Mouse (Mus musculus) gastrocnemius, adult 2 months (tissue): ENCODE data around the gene Ifitm7. TPM values are rescaled to one million over a fixed set of nuclear protein-coding genes. Genes with fewer than 3 reads are reported as not detected.

ENCODE experiments used
- DNase-seq: peaks from one replicate; pipeline ENCODE4 v3.0.0; 2022
- H3K27ac ChIP-seq: fragments of 200-600 bp; 2 replicates; pipeline ENCODE4 v1.8.1; 2022; ENCODE audit warnings: mild to moderate bottlenecking
- H3K4me3 ChIP-seq: fragments of 200-600 bp; 2 replicates; pipeline ENCODE4 v1.8.1; 2022; ENCODE audit warnings: mild to moderate bottlenecking, moderate library complexity
- CTCF ChIP-seq: fragments of 200-600 bp; IDR thresholded peaks from 2 replicates; pipeline ENCODE4 v1.8.1; 2022; ENCODE audit warnings: antibody characterized with exemption, mild to moderate bottlenecking, moderate library complexity
- intact Hi-C: fragments of 180-260 bp; cut with DNase I; formaldehyde crosslinking; loops from one replicate; pipeline ENCODE4 v1.15.1; 2025
- long read RNA-seq, 2 experiments: library from polyadenylated mRNA; stranded (forward); transcript quantifications; one replicate each; pipeline ENCODE4 v2.0.0; 2021
- total RNA-seq, 2 experiments: library from RNA; stranded (reverse); gene quantifications; 2 replicates each; pipeline ENCODE4 v1.2.3; 2021

Ifitm7 gene
- not detected for total RNA-seq
- long read RNA-seq, experiment 1 = 0 reads
- long read RNA-seq, experiment 2 = 0 reads

DNA sequence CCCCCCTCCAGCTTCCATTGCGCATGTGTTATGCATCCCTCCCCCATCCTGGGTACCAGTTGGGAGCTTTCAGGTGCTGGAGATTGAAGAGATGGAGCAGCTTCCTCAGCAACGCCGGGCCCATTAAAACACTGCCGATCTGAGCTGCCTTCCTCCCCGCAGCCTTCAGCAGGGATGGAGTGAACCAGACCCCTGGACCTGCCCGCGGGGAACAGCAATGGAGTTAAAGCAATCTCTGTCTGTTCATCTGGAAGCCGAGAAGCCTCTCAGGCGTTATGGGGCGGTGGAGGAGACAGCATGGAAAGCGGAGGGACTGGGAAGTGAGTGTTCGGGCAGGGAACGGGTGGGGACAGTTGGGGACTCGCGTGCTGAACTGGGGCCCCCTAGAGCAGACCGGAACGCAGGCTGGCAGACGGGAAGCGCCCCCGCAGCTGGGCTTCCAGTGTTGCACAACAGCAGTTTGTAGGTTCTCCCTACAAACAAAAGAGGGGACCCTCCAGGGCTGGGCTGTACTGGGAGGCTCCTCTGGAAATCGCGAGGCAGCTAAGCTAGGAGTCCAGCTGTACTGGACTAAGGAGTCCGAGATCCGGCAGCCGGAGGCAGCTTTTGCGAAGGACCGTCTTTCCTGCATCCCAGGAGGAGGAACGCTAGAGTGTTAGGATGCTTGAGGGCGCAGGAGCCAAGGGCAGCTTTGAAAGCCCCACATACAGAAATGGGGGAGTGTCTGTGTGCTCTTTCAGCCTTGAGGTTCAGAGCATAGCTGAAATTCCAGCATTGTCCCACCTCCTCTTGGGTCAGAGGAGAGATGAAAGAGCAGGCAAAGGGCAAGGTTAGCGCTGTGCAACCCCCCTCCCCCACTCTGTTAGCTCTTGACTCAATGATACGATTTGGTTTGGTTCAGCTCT, at the start of gene Ifitm7, which contains the start of gene 2900011O08Rik:
Ifitm7 (minus strand) TSS at position 315 of the 905 bp plus-strand sequence.
2900011O08Rik (plus strand) TSS at position 31 of the 905 bp plus-strand sequence.
- Histone ChIP-seq H3K4me3 (peak within 1 kb of the TSS; percentile 51), H3K27ac (no peak within 1 kb of the TSS)
- intact Hi-C loops = no loop called here
- TF ChIP-seq CTCF = no peak
- no peak for DNase-seq

DNA sequence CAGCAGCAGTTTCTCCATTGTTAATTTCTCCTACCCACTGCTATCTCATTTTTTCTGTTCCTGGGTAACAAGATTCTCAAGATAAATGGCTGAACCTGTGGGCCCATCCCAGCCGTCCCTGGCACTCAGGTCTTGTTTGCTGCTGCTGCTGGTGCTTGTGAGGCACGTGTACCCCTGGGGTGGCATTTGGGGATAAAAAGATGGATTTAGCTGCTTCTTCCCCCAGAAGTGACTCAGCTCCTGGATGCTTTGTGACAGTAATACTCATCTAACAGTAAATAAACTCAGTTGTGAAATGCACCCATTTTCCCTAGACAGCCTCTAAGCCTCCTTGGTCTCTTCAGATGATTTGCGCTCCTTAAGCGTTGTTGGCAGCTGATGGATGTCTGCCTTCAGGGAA, 46.4 kb upstream of the Ifitm7 start:
- H3K4me3 ChIP-seq = no peak overlapping the region
- intact Hi-C loops = no loop called here
- no peak overlapping the region for H3K27ac ChIP-seq
- no peak for DNase-seq
- TF ChIP-seq CTCF = no peak

DNA sequence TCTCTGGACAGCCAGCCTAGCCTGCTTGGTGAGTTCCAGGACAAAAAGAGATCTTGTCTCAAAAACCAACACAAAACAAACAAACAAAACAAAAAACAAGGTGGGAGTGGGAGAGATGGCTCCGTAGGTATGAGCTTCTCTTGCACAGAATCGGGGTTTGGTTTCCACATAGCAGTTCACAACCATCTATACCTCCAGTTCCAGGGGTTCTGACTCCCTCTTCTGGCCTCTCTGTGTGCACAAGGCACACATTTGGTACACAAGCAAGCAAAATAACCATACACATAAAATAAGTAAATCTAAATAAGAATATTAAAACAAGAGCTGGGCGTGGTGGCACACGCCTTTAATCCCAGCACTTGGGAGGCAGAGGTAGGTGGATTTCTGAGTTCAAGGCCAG, 44.0 kb upstream of the Ifitm7 start:
- DNase-seq = no peak
- intact Hi-C loops = no loop called here
- H3K27ac ChIP-seq = no peak overlapping the region
- no peak overlapping the region for H3K4me3 ChIP-seq
- TF ChIP-seq CTCF = peak; percentile 36; the same call in 1 of the 2 replicates

DNA sequence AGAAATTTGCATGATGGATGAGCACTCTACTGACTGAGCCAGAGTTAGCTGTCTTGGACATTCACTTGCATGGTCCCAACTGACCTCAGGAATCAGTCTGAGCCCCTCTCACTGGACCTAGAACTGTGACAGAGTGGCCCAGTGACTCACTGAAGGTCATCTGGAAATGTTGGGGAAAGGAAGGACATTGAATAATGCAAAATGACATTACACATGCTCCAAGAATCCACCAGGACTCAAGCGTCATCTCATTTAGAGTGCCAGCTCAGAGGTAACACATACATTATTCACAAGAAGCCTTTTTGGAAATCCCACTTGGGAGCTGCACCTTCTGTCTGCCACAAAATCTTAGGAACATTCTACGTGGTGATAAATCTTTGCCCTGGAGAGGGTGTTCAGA, 43.2 kb upstream of the Ifitm7 start:
- intact Hi-C loops = no loop called here
- no peak for DNase-seq

DNA sequence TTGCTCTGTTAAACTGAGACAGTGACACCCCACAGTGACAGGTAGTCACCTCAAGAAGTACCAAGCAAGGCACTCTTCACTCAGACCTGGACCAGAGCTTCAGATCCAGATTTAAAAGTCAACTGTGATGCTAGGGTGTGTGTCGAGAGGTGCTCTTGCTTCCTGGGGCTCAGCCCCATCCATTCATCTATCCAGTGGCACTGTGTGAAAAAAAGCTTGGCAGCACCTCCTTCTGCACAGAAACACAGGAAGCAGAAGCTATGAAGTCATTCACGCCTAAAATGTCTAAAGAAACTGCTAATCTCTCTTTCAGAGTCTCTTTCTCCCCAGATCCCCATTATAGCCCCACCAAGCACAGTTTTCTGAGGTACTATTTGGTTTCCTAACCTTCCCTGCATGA, 42.4 kb upstream of the Ifitm7 start:
- no peak for DNase-seq
- Histone ChIP-seq H3K4me3 (no peak overlapping the region), H3K27ac (no peak overlapping the region)
- TF ChIP-seq CTCF = no peak
- intact Hi-C loops = no loop called here

More for the DNA sequence above, 43.2 kb upstream of the Ifitm7 start:
- Histone ChIP-seq H3K27ac (no peak overlapping the region), H3K4me3 (no peak overlapping the region)
- TF ChIP-seq CTCF = no peak

GRCm38 (mm10) chr16:14025091-14025990, 38.7 kb upstream of the Ifitm7 start:
- intact Hi-C loops = no loop called here
- Histone ChIP-seq H3K27ac (no peak overlapping the region), H3K4me3 (no peak overlapping the region)
- DNase-seq = no peak
- no peak for TF ChIP-seq CTCF

DNA sequence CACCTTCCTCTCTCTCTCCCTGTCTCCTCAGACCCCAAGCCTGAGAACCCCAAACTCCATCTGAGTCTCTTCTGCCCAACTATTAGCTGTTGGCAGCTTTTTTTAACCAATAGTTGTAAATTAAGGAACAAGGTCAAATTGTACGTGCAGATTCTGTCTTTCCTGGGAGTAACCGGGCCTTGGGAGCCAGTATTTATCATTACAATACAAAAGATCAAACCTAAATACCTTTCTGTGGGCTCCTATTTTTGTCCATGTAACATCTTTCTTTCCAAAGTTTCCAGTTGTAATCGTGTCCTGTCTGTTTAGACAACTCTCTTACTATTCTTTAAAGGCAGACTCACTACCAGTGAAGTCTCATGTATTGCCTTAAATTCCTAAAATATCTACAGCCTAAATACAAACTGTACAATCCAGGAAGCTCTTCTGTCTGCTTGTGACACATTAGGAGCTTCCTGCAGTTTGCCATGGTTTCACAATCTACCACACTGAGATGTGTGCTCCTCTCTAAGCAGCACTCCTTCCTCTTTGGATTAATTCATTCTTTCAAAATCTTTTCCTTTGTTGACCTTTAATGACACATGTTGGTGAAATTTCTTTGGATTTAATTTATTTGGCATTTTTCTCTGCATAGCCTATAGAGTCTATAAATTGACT, 34.6 kb upstream of the Ifitm7 start:
- no peak for DNase-seq
- no peak overlapping the region for H3K27ac ChIP-seq
- H3K4me3 ChIP-seq = no peak overlapping the region
- no peak for TF ChIP-seq CTCF
- intact Hi-C loops = no loop called here

DNA sequence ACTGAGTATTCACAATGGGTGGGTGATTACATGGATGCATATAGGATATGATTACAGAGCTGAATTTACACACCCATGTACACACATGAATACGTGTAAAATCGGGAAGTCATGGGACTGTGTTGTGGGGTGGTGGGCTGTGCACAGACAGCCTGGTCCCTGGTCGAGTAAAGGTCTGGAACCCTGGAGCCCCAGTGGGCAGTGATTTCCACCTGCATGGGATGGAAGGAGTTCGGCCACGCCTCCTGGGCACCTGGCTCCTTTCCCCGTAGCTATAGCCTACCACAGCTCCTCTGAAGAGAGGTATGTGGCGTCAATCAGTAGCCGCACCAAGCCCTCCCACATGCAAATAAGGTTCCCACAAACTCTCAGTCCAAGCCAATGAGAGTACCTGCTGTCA, 30.6 kb upstream of the Ifitm7 start:
- DNase-seq = no peak
- intact Hi-C loops = no loop called here
- H3K4me3 ChIP-seq = no peak overlapping the region
- no peak overlapping the region for H3K27ac ChIP-seq
- no peak for TF ChIP-seq CTCF

DNA sequence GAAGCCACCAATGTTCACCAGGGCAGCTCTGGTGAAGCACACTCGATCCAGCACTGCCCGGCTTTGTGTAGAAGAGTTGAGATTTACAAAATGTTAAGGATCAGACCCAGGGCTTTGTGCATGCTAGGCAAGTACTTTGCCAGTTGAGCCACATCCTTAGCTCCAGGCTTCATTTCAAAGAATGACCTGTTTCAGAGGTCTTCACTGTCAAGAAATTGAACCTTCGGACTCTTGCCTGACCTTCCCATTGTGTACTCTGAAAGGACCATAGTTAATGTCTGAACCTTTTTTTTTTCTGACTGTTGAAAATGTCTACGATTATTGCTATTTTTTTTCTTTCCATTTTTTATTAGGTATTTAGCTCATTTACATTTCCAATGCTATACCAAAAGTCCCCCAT, 23.3 kb upstream of the Ifitm7 start:
- intact Hi-C loops = loop anchor here (10.0 kb wide), 1 partner anchor 105 kb away; the partner anchor contains the start of genes Mpv17l and Pdxdc1
- Histone ChIP-seq H3K4me3 (no peak overlapping the region), H3K27ac (no peak overlapping the region)
- DNase-seq = no peak
- TF ChIP-seq CTCF = no peak

GRCm38 (mm10) chr16:14008708-14009107, 22.0 kb upstream of the Ifitm7 start:
- no peak for TF ChIP-seq CTCF
- Histone ChIP-seq H3K4me3 (no peak overlapping the region), H3K27ac (no peak overlapping the region)
- intact Hi-C loops = loop anchor here (10.0 kb wide), 1 partner anchor 104 kb away; the partner anchor contains the start of genes Mpv17l and Pdxdc1
- no peak for DNase-seq

DNA sequence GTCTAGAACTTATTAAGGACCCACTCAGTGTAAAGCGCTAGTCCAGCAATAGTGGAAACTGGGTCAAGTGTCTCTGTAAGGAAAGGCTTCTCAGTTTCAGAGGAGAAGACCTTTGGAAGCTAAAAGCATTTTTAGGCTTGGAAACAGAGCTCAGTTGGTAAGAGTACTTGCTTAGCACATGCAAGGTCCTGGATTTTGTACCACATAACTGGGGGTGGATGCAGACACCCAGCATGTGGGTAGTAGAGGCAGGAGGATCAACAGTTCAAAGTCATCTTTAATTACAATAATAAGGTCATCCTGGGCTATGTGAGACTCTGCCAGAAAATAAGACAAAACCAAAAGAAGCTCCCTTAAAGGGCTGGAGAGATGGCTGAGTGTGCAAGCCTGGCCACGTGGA, 21.4 kb upstream of the Ifitm7 start:
- no peak for DNase-seq
- no peak for TF ChIP-seq CTCF
- intact Hi-C loops = loop anchor here (10.0 kb wide), 1 partner anchor 103 kb away; the partner anchor contains the start of genes Mpv17l and Pdxdc1

DNA sequence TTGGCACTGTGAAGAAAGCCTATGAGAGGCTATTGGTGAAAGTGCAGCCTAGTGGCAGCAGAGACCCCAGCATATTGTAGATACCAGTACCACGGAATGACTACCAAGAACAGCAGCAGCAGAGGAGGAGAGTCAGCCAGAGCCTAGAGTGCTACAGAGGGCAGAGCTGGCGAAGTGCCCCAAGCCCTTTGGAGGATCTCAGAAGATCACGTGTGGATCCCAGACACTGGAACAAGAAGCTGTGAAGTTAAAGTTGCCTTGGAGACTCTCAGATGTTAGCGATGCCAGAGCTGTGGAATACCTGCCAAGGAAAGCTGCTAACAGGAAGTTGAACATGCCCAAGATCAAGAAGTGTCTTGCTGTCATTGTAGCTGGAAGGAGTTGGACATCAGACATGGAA, 18.6 kb upstream of the Ifitm7 start:
- Histone ChIP-seq H3K4me3 (no peak overlapping the region), H3K27ac (no peak overlapping the region)
- peak; percentile 19 for DNase-seq
- no peak for TF ChIP-seq CTCF
- intact Hi-C loops = loop anchor here (10.0 kb wide), 1 partner anchor 100 kb away; the partner anchor contains the start of genes Mpv17l and Pdxdc1

More for the DNA sequence above, 21.4 kb upstream of the Ifitm7 start:
- Histone ChIP-seq H3K4me3 (no peak overlapping the region), H3K27ac (no peak overlapping the region)
